Mouse (Mus musculus) erythroblast, embryonic 14.5 days (primary cell): ENCODE data around the gene Gm47995.

Experiments
- GATA1 ChIP-seq: IDR thresholded peaks from 2 replicates; pipeline ENCODE4 v1.6.1; 2012; ENCODE audit warnings: low read length, inconsistent platforms, mixed read lengths
- TAL1 ChIP-seq: IDR thresholded peaks from 3 replicates; pipeline ENCODE4 v1.6.1; 2012; ENCODE audit warnings: low read length, inconsistent platforms, mixed read lengths

GRCm38 (mm10) chr1:151236141-151236930 lies 38.1 kb downstream of the Gm47995 start:
- TF ChIP-seq GATA1 (no peak), TAL1 (no peak)
